Mouse (Mus musculus): ENCODE data around the gene Smg9.

DNA sequence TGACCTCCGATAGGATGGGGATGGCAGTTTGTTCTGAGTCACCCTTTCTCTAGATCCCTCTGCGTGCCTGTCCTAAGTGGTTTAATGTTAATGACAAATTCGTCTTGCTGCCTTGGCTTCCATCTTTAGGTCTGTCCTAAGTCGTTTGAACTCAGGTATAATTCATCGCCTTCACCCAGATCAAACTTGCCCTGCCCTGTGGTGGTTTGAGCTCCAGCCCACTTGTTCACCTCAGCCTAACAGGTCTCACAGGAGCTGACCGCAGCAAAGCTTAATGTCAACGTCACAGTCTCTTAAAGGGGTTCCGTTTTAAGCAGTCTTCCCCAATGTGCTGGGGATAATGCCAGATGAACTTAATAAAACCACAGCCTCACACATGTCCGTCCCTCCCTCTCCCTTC is 26.5 kb downstream of the Smg9 start:
- TF ChIP-seq CTCF (IDR thresholded peaks at IDR 0.05; ENCODE audit: borderline replicate concordance, extremely low read depth, insufficient read depth, insufficient read length): no peak
- no peak for TF ChIP-seq POLR2A (IDR thresholded peaks at IDR 0.05; ENCODE audit: borderline replicate concordance, extremely low read depth, insufficient read depth, insufficient read length, poor library complexity, severe bottlenecking)
